Mouse (Mus musculus) retina, postnatal 1 day (tissue): ENCODE data around the gene Rhoj.
"Not testable (repeated sequence)": the region's sequence is repeated elsewhere in the genome, so short reads cannot be mapped to it uniquely, and the experiment has no call there.

ENCODE experiments used
- DNase-seq: peaks from one replicate; pipeline ENCODE4 v3.0.0-alpha.2; 2012

Gene Rhoj

GRCm38 (mm10) chr12:75394011-75394773 is 86.1 kb downstream of the Rhoj start:
- DNase-seq = no peak

- no peak for DNase-seq
Observed at GRCm38 (mm10) chr12:75396616-75397015, 88.5 kb downstream of the Rhoj start.

GRCm38 (mm10) chr12:75397077-75397476 is 89.0 kb downstream of the Rhoj start:
- DNase-seq = peak; percentile 59

GRCm38 (mm10) chr12:75412964-75413363 is 104.8 kb downstream of the Rhoj start:
- DNase-seq = no peak

GRCm38 (mm10) chr12:75414991-75415390 is 106.9 kb downstream of the Rhoj start:
- DNase-seq = no peak

- no peak for DNase-seq
Observed at GRCm38 (mm10) chr12:75416681-75417080, 108.6 kb downstream of the Rhoj start, which contains the start of gene Gphb5. Gphb5 (minus strand) TSS chr12:75416781.

- no peak for DNase-seq
Observed at GRCm38 (mm10) chr12:75424359-75424758, 116.2 kb downstream of the Rhoj start.

GRCm38 (mm10) chr12:75424817-75425216 is 116.7 kb downstream of the Rhoj start:
- no peak for DNase-seq

GRCm38 (mm10) chr12:75425882-75426281 is 117.8 kb downstream of the Rhoj start:
- DNase-seq = no peak

GRCm38 (mm10) chr12:75428719-75429118 is 120.6 kb downstream of the Rhoj start:
- peak; percentile 70 for DNase-seq

- DNase-seq = no peak
Observed at GRCm38 (mm10) chr12:75429685-75430396, 121.7 kb downstream of the Rhoj start.

GRCm38 (mm10) chr12:75432400-75432799 is 124.3 kb downstream of the Rhoj start:
- not testable (repeated sequence) for DNase-seq

- DNase-seq = no peak
Observed at GRCm38 (mm10) chr12:75446245-75446644, 138.1 kb downstream of the Rhoj start.

- DNase-seq = no peak
Observed at GRCm38 (mm10) chr12:75448921-75449320, 140.8 kb downstream of the Rhoj start.

GRCm38 (mm10) chr12:75449475-75449966 is 141.4 kb downstream of the Rhoj start:
- peak; percentile 39 for DNase-seq

GRCm38 (mm10) chr12:75450011-75450410 is 141.9 kb downstream of the Rhoj start:
- peak; percentile 20 for DNase-seq

GRCm38 (mm10) chr12:75450592-75450991 is 142.5 kb downstream of the Rhoj start:
- DNase-seq = no peak
